Mouse (Mus musculus) myocyte (in vitro differentiated cells): ENCODE data around the gene Fbxo47.

Source experiments
- CEBPB ChIP-seq: IDR thresholded peaks from 2 replicates; pipeline ENCODE4 v1.6.1; 2011; ENCODE audit warnings: mild to moderate bottlenecking, moderate library complexity; ENCODE audit not compliant: poor library complexity, insufficient read depth, severe bottlenecking
- MAX ChIP-seq: IDR thresholded peaks from one replicate; pipeline ENCODE4 v1.6.1; 2011; ENCODE audit warnings: low read depth, mild to moderate bottlenecking, control low read depth
- MYOD1 ChIP-seq, 3 experiments: IDR thresholded peaks; one replicate each; pipeline ENCODE4 v1.6.1; 2011; ENCODE audit warnings: control low read depth in 2 of 3, low read depth in 2 of 3, mild to moderate bottlenecking in 2 of 3, moderate library complexity in 1 of 3; ENCODE audit not compliant: insufficient read length in 2 of 3, control insufficient read depth in 1 of 3
- MYOG ChIP-seq, 3 experiments: IDR thresholded peaks; one replicate each; pipeline ENCODE4 v1.6.1; 2011; ENCODE audit warnings: control low read depth in 2 of 3, low read depth in 2 of 3, mild to moderate bottlenecking in 2 of 3; ENCODE audit not compliant: insufficient read length in 2 of 3, control insufficient read depth in 1 of 3, insufficient read depth in 1 of 3
- POLR2A ChIP-seq: IDR thresholded peaks from one replicate; pipeline ENCODE4 v1.6.1; 2011; ENCODE audit warnings: low read depth, mild to moderate bottlenecking, control low read depth, moderate library complexity; ENCODE audit not compliant: insufficient read length
- POLR2AphosphoS2 ChIP-seq: IDR thresholded peaks from one replicate; pipeline ENCODE4 v1.6.1; 2011; ENCODE audit warnings: low read depth, control low read depth; ENCODE audit not compliant: insufficient read length
- REST ChIP-seq: IDR thresholded peaks from one replicate; pipeline ENCODE4 v1.6.1; 2011; ENCODE audit warnings: mild to moderate bottlenecking, control low read depth, moderate library complexity; ENCODE audit not compliant: insufficient read depth, insufficient read length
- SRF ChIP-seq: IDR thresholded peaks from one replicate; pipeline ENCODE4 v1.6.1; 2011; ENCODE audit warnings: low read depth; ENCODE audit not compliant: control insufficient read depth, insufficient read length
- TCF12 ChIP-seq: IDR thresholded peaks from one replicate; pipeline ENCODE4 v1.6.1; 2011; ENCODE audit warnings: mild to moderate bottlenecking, control low read depth; ENCODE audit not compliant: poor library complexity, insufficient read depth, severe bottlenecking
- USF1 ChIP-seq: IDR thresholded peaks from one replicate; pipeline ENCODE4 v1.6.1; 2011; ENCODE audit warnings: low read depth, mild to moderate bottlenecking, control low read depth, moderate library complexity

DNA sequence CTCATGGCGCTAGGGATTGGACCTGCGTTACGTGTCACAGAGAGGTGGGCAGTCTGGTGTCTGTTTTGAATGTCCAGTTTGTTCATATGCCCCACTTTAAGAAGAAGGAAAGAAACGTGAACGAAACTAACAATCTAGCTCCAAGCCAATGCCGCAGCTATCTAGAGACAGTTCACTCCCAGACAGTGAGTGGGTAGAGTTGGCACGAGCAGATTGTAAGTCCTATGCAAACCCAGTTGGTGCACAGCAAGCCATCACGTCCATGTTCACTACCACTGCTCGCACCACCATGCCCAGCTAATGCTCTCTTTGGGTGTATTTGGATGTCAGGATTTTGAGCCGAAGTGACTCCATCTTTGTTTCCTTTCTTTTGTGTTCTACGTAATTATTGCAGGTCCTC lies 59.8 kb downstream of the Fbxo47 start:
- no peak for TF ChIP-seq POLR2A
- TF ChIP-seq MAX, result no peak
- TF ChIP-seq MYOD1 (IDR thresholded peaks at IDR 0.05; ENCODE audit: control insufficient read depth in 1 of 3, insufficient read length in 2 of 3, low read depth in 2 of 3), result no peak
- TF ChIP-seq CEBPB, result no peak
- TF ChIP-seq REST, result no peak
- no peak for TF ChIP-seq USF1
- TF ChIP-seq TCF12, result no peak
- no peak for TF ChIP-seq MYOG (IDR thresholded peaks at IDR 0.05; ENCODE audit: control insufficient read depth in 1 of 3, insufficient read depth in 1 of 3, insufficient read length in 2 of 3, low read depth in 2 of 3)
- no peak for TF ChIP-seq POLR2AphosphoS2
- no peak for TF ChIP-seq SRF
